Mouse (Mus musculus): ENCODE results near the gene Rnf24.

GRCm38 (mm10) chr2:131265056-131265455 is 87.6 kb downstream of the Rnf24 start:
- TF ChIP-seq CTCF (IDR thresholded peaks at IDR 0.05; ENCODE audit: low read depth, low read length) (no peak), POLR2A (IDR thresholded peaks at IDR 0.05; ENCODE audit: borderline replicate concordance, low read depth, low read length) (no peak)
